Mouse (Mus musculus) heart, embryonic 14.5 days (tissue): ENCODE measurements at regions not wholly inside any gene's neighbourhood (a gene's known extent, or its start where the extent isn't known, plus 50 kb on each side); places are given as distances from the start of the nearest gene placed in this dataset.

Experiments
- ATAC-seq: fragments of 200-750 bp; cut with Nextera tagmentation; 2 replicates; pipeline ENCODE4 v1.8.0; 2017; ENCODE audit warnings: low read depth, moderate TSS enrichment; ENCODE audit not compliant: insufficient number of reproducible peaks, insufficient read depth, low FRiP score
- H3K27ac ChIP-seq, 2 experiments: fragments of 200-500 bp in 1 of 2; fragments of 300-500 bp in 1 of 2; sonication (generic) in 1 of 2; replicated peaks in 1 of 2; 2 replicates each; pipeline ENCODE4 v1.5.1; 2012 to 2014; ENCODE audit warnings: low read depth in 2 of 2, low read length in 2 of 2, control low read depth in 1 of 2, mild to moderate bottlenecking in 1 of 2, mixed read lengths in 1 of 2; ENCODE audit not compliant: control insufficient read depth in 1 of 2, insufficient read depth in 1 of 2
- H3K27me3 ChIP-seq: fragments of 300-500 bp; sonication (generic); 2 replicates; pipeline ENCODE4 v1.6.1; 2014; ENCODE audit warnings: mild to moderate bottlenecking, low read length, control low read depth; ENCODE audit not compliant: control insufficient read depth, insufficient read depth
- H3K36me3 ChIP-seq: fragments of 300-500 bp; sonication (generic); 2 replicates; pipeline ENCODE4 v1.6.1; 2014; ENCODE audit warnings: mild to moderate bottlenecking, control low read depth, low read length, mixed read lengths; ENCODE audit not compliant: control insufficient read depth, insufficient read depth
- H3K4me1 ChIP-seq, 2 experiments: fragments of 200-500 bp in 1 of 2; fragments of 300-500 bp in 1 of 2; sonication (generic) in 1 of 2; 2 replicates each; pipeline ENCODE4 v1.6.1; 2012 to 2014; ENCODE audit warnings: low read length in 2 of 2, control low read depth in 1 of 2, mixed read lengths in 1 of 2; ENCODE audit not compliant: control insufficient read depth in 2 of 2, insufficient read depth in 2 of 2
- H3K4me2 ChIP-seq: fragments of 300-500 bp; sonication (generic); 2 replicates; pipeline ENCODE4 v1.6.1; 2014; ENCODE audit warnings: mild to moderate bottlenecking, low read length
- H3K4me3 ChIP-seq, 2 experiments: fragments of 200-500 bp in 1 of 2; fragments of 300-500 bp in 1 of 2; sonication (generic) in 1 of 2; 2 replicates each; pipeline ENCODE4 v1.5.1; 2012 to 2014; ENCODE audit warnings: low read length in 2 of 2, mild to moderate bottlenecking in 2 of 2, control low read depth in 1 of 2, low read depth in 1 of 2, moderate library complexity in 1 of 2; ENCODE audit not compliant: control insufficient read depth in 1 of 2, insufficient read depth in 1 of 2
- H3K9ac ChIP-seq: fragments of 300-500 bp; sonication (generic); 2 replicates; pipeline ENCODE4 v1.6.1; 2014; ENCODE audit warnings: mild to moderate bottlenecking, low read length
- H3K9me3 ChIP-seq: fragments of 300-500 bp; sonication (generic); 2 replicates; pipeline ENCODE4 v1.6.1; 2016; ENCODE audit warnings: low read length, control low read depth; ENCODE audit not compliant: control insufficient read depth
- WGBS: fragments of 180-500 bp; shearing (Covaris S2); extraction: QIAGEN DNeasy Blood & Tissue Kit; methylation state at CpG from one replicate; pipeline ENCODE4 v1.1.7; 2014; 5-methylcytosine and 5-hydroxymethylcytosine counted together

DNA sequence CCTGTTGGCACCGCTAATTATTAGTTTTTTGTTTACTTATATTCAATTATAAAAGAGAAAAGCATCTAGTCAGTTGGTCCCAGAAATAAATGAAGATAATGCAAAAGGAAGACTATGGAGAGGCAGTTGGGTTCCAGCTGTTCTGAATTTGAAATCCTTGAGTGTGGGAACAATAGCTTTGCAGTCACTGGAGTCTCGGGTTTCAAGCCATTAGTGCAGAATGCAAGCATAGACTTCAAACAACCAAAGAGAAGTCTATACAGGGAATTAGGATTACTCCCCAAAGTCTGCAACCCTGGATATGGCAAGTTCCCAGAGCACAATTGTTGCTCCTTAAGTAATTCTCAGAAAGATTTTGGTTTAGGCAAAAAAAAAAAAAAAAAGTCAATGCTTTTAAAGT, 67.9 kb upstream of the Igfbp3 start:
- no peak overlapping the region for H3K27ac ChIP-seq
- H3K4me2 ChIP-seq, result no peak overlapping the region
- WGBS, result 56% methylated on average over 2 of the region's 2 CpGs
- H3K27me3 ChIP-seq, result no peaks in the 10 kb centered on the region
- H3K9me3 ChIP-seq, result no peaks in the 10 kb centered on the region
- H3K4me1 ChIP-seq, result no peaks in the 10 kb centered on the region
- no peak overlapping the region for H3K9ac ChIP-seq
- no peak overlapping the region for H3K4me3 ChIP-seq
- H3K36me3 ChIP-seq, result no peaks in the 10 kb centered on the region
- ATAC-seq, result no peak

DNA sequence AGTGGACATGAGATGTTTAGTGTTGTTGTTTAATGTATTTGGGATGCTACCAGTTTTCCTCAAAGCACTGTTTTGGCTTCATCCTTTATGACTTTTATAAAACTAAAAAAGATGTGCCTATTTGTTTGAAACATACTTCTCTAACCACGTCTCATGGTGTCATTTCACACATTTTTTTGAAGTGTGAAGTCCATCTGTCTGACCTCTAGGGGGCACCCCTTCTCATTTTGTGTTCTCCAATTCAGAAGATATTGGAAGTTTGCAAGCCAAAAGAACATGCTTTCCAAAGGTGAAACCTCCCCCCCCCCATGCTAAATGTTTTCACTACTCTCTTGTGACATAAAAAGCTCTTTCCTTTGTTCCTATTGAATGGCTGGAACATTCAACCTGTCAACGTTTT, 66.2 kb upstream of the Igfbp3 start:
- 72% methylated on average over 2 of the region's 2 CpGs for WGBS
- Histone ChIP-seq H3K27ac (no peak overlapping the region), H3K27me3 (no peaks in the 10 kb centered on the region), H3K4me3 (no peak overlapping the region), H3K36me3 (no peaks in the 10 kb centered on the region), H3K4me2 (no peak overlapping the region), H3K9ac (no peak overlapping the region), H3K4me1 (no peaks in the 10 kb centered on the region), H3K9me3 (no peaks in the 10 kb centered on the region)
- ATAC-seq, result no peak

DNA sequence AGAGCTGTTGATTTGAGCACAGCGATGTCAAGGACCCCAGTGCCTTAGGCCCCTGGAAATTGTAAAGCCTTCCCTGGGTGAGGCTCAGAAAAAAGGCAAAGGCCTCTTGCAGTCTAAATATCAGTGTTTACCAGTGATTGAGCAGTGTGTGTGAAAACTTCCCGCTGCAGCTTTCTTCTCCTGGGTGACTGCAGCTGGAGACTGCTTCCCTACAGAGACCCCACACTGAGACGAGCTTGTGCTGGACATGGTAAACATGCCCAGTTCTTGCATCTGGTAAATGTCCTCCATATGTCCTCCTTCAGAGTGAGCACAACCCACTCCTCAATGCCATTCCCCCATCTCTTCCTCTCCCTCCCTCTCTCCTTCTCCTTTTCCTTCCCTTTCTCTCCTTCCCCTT, 58.8 kb upstream of the Igfbp3 start:
- H3K27ac ChIP-seq, result no peak overlapping the region
- H3K27me3 ChIP-seq, result no peaks in the 10 kb centered on the region
- no peak for ATAC-seq
- WGBS, result 28% methylated on average over 3 of the region's 3 CpGs
- no peaks in the 10 kb centered on the region for H3K9me3 ChIP-seq
- H3K4me2 ChIP-seq, result no peak overlapping the region
- H3K36me3 ChIP-seq, result no peaks in the 10 kb centered on the region
- no peak overlapping the region for H3K4me3 ChIP-seq
- peaks cover 0 to 5% of the 10 kb centered on the region in 2 experiments; a peak in 1 of 4 replicates for H3K4me1 ChIP-seq
- no peak overlapping the region for H3K9ac ChIP-seq

DNA sequence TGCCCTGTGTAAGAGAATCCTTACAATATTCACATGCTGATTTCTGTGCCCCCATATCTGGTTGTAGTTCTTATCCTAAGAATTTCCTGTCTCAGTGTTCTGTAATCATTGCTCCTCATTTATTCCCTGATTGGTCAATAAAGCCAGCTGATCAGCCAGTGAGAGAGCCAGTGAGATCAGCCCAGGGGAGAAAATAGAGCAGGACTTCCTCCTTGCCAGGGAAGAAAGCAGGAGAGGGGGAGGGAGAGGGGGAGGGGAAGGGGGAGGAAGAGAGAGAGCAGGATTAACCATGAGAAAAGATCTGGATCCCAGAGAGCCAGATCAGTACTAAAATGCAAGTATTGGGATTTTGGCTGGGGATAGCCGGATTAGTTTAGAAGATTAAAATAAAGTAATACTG, 57.2 kb upstream of the Igfbp3 start:
- H3K4me3 ChIP-seq, result no peak overlapping the region
- H3K27ac ChIP-seq, result no peak overlapping the region
- H3K4me2 ChIP-seq, result no peak overlapping the region
- H3K27me3 ChIP-seq, result no peaks in the 10 kb centered on the region
- no peak overlapping the region for H3K9ac ChIP-seq
- no peak for ATAC-seq
- H3K9me3 ChIP-seq, result no peaks in the 10 kb centered on the region
- H3K4me1 ChIP-seq, result peaks cover 0 to 5% of the 10 kb centered on the region in 2 experiments; a peak in 1 of 4 replicates
- 85% methylated on average over 1 of the region's 1 CpGs for WGBS
- H3K36me3 ChIP-seq, result no peaks in the 10 kb centered on the region

DNA sequence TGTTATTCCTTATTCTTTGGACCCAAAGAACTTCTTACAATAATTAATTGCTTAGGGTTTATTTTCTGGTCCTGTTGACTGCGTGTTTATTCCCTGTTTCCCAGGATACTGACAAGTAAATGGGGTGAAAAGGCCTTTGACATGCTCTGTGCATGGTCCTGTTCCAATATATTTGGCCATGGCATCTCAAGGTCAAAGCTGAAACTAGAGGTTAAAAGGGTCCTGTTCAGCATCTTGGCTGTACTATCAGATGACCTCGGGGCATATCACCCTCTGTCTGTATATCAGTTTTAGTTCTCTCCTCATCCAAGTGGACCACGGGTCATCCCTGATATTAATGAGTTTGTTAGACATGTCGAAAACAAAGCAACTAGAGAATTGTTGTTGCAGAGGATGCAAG, 50.2 kb upstream of the Igfbp3 start:
- no peak for ATAC-seq
- Histone ChIP-seq H3K9me3 (no peaks in the 10 kb centered on the region), H3K36me3 (no peaks in the 10 kb centered on the region), H3K27me3 (no peaks in the 10 kb centered on the region), H3K4me2 (no peak overlapping the region), H3K27ac (no peak overlapping the region), H3K9ac (no peak overlapping the region), H3K4me1 (no peaks in the 10 kb centered on the region), H3K4me3 (no peak overlapping the region)
- whole genome bisulfite sequencing, result 74% methylated on average over 4 of the region's 4 CpGs
